Mouse (Mus musculus) cerebellum, adult 8-10 months (tissue): ENCODE data around the gene Btbd35f4.
"Not testable (repeated sequence)": the region's sequence is repeated elsewhere in the genome, so short reads cannot be mapped to it uniquely, and the experiment has no call there.

ENCODE experiments used
- DNase-seq: peaks from one replicate; pipeline ENCODE4 v3.0.0; 2022

The Btbd35f4 gene

GRCm38 (mm10) chrX:4800196-4800595 lies at the start of gene Btbd35f4:
Gene Btbd35f4 (plus strand): TSS chrX:4800496.
- DNase-seq: not testable (repeated sequence)

DNA sequence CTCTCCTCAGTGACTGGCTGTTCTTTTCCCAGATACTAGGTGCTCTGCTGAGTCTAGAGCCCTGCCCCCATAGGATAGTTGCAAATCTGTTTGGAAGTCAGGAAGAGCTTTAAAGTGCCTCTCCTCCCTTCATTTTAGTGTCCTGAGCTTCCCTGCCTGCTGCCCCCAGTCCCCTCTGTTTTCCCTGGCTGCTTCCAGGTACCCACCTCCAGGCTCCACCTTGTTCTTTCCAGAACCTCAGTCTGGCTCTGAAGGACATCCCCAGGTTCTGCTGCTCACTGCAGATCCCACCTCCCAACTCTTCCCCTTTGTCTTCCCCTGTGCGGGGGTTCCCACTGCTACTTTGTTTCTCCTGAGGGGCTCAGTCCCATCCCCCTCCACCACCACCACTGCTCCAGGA lies 39.7 kb downstream of the Btbd35f4 start:
- not testable (repeated sequence) for DNase-seq
